Mouse (Mus musculus) intestine, postnatal 0 days (tissue): ENCODE measurements around the gene Smad6. TPM values are rescaled to one million over a fixed set of nuclear protein-coding genes. Genes with fewer than 3 reads are reported as not detected.

Source experiments
- ATAC-seq: fragments of 200-750 bp; cut with Nextera tagmentation; 2 replicates; pipeline ENCODE4 v1.8.0; 2017; ENCODE audit warnings: mild to moderate bottlenecking, moderate TSS enrichment, moderate library complexity
- H3K27ac ChIP-seq: fragments of 300-500 bp; sonication (generic); 2 replicates; pipeline ENCODE4 v1.5.1; 2014; ENCODE audit warnings: mild to moderate bottlenecking, low read depth, low read length, moderate library complexity
- H3K27me3 ChIP-seq: fragments of 300-500 bp; sonication (generic); replicated peaks from 2 replicates; pipeline ENCODE4 v1.6.1; 2014; ENCODE audit warnings: low read length, mixed read lengths; ENCODE audit not compliant: control insufficient read depth, insufficient read depth
- H3K36me3 ChIP-seq: fragments of 300-500 bp; sonication (generic); 2 replicates; pipeline ENCODE4 v1.6.1; 2014; ENCODE audit warnings: mild to moderate bottlenecking, moderate library complexity; ENCODE audit not compliant: control insufficient read depth, insufficient read depth
- H3K4me1 ChIP-seq: fragments of 300-500 bp; sonication (generic); replicated peaks from 2 replicates; pipeline ENCODE4 v1.6.1; 2014; ENCODE audit warnings: antibody characterized with exemption, low read length, mixed read lengths; ENCODE audit not compliant: control insufficient read depth, insufficient read depth
- H3K4me2 ChIP-seq: fragments of 300-500 bp; sonication (generic); replicated peaks from 2 replicates; pipeline ENCODE4 v1.6.1; 2014; ENCODE audit warnings: low read depth, mild to moderate bottlenecking, moderate library complexity
- H3K4me3 ChIP-seq: fragments of 300-500 bp; sonication (generic); 2 replicates; pipeline ENCODE4 v1.5.1; 2014; ENCODE audit warnings: low read depth, low read length
- H3K9ac ChIP-seq: fragments of 300-500 bp; sonication (generic); 2 replicates; pipeline ENCODE4 v1.6.1; 2014; ENCODE audit warnings: mild to moderate bottlenecking, low read depth, low read length
- H3K9me3 ChIP-seq: fragments of 300-500 bp; sonication (generic); 2 replicates; pipeline ENCODE4 v1.6.1; 2016; ENCODE audit warnings: mixed run types; ENCODE audit not compliant: control insufficient read depth
- CTCF ChIP-seq: sonication (generic); IDR thresholded peaks from 2 replicates; pipeline ENCODE4 v1.5.1; 2016; ENCODE audit warnings: low read depth, mild to moderate bottlenecking, control low read depth, antibody characterized with exemption, moderate library complexity
- WGBS: fragments of 180-500 bp; shearing (Covaris S2); extraction: QIAGEN DNeasy Blood & Tissue Kit; methylation state at CpG from one replicate; pipeline ENCODE4 v1.1.7; 2014; 5-methylcytosine and 5-hydroxymethylcytosine counted together
- polyA plus RNA-seq: library from polyadenylated mRNA; unstranded; fragments of >200 nt; fragmentation: Nextera tagmentation; extraction: Ambion mirVana; gene quantifications from 2 replicates; pipeline ENCODE4 v1.2.1, GENCODE M21; 2015

Gene Smad6
- polyA plus RNA-seq, 1 experiment from 2014 or later: 6.1 TPM

GRCm38 (mm10) chr9:63956052-63956451 is 65.8 kb downstream of the Smad6 start:
- H3K4me2 ChIP-seq: no peak overlapping the region
- ATAC-seq: no peak
- no peak overlapping the region for H3K27ac ChIP-seq
- H3K9ac ChIP-seq: no peak overlapping the region
- H3K4me3 ChIP-seq: no peak overlapping the region
- H3K27me3 ChIP-seq: no peaks in the 10 kb centered on the region
- H3K9me3 ChIP-seq: no peaks in the 10 kb centered on the region
- peak; percentile 94 for TF ChIP-seq CTCF
- 44% methylated on average over 9 of the region's 9 CpGs for WGBS
- H3K4me1 ChIP-seq: 0 out of 2 replicates have a peak, but pooled peaks cover 8% of the 10 kb centered on the region
- peaks cover 32% of the 10 kb centered on the region for H3K36me3 ChIP-seq

DNA sequence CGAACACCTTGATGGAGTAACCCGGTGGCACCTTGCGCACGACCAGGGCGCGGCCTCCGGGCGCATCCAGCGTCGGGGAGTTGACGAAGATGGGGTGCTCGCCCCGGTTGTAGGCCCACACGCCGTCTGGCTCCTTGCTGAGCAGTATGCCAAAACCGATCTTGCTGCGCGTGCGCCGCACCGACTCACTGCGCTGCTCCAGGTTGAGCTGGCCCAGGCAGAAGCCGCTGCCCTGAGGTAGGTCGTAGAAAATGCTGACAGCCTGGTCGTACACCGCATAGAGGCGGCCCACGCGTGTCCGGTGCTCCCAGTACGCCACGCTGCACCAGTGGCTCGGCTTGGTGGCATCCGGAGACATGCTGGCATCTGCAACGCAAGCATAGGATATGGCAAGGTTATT is 68.2 kb downstream of the Smad6 start:
- no peak overlapping the region for H3K27ac ChIP-seq
- no peak overlapping the region for H3K4me3 ChIP-seq
- H3K27me3 ChIP-seq: no peaks in the 10 kb centered on the region
- H3K9ac ChIP-seq: no peak overlapping the region
- H3K4me2 ChIP-seq: no peak overlapping the region
- ATAC-seq: no peak
- peaks cover 32% of the 10 kb centered on the region for H3K36me3 ChIP-seq
- WGBS: 85% methylated on average over 35 of the region's 35 CpGs
- no peaks in the 10 kb centered on the region for H3K4me1 ChIP-seq
- TF ChIP-seq CTCF: no peak
- no peaks in the 10 kb centered on the region for H3K9me3 ChIP-seq

GRCm38 (mm10) chr9:63952591-63952990 is 69.3 kb downstream of the Smad6 start:
- no peak for ATAC-seq
- no peak overlapping the region for H3K4me2 ChIP-seq
- H3K4me1 ChIP-seq: no peaks in the 10 kb centered on the region
- H3K9ac ChIP-seq: no peak overlapping the region
- H3K27ac ChIP-seq: no peak overlapping the region
- no peaks in the 10 kb centered on the region for H3K9me3 ChIP-seq
- TF ChIP-seq CTCF: no peak
- no peaks in the 10 kb centered on the region for H3K27me3 ChIP-seq
- peaks cover 30% of the 10 kb centered on the region for H3K36me3 ChIP-seq
- H3K4me3 ChIP-seq: no peak overlapping the region
- 88% methylated on average over 2 of the region's 2 CpGs for WGBS

DNA sequence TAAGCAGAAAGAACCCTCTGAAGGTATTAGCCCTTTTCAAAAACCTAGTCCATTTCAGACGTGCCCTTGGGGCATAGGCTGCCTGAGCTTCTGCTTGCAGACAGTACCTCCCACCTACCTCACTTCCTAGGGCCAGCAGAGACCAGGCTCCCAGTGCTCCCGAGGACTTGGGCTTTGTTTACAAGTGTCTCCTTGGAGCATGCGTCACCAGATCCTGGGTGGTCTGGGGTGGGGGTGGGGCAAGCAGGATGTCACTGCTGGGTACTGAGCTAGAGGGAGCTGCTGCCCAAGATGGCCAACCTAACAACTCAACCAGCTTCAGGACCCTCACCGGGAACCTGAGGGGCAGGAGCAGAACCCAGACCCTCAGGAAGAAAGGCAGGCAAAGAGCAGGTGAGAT is 71.5 kb downstream of the Smad6 start:
- Histone ChIP-seq H3K4me3 (no peak overlapping the region), H3K9me3 (no peaks in the 10 kb centered on the region), H3K9ac (no peak overlapping the region), H3K27ac (no peak overlapping the region; the same call in 1 of the 2 replicates), H3K27me3 (no peaks in the 10 kb centered on the region), H3K4me2 (no peak overlapping the region), H3K36me3 (peaks cover 29% of the 10 kb centered on the region), H3K4me1 (no peaks in the 10 kb centered on the region)
- peak; percentile 39 for TF ChIP-seq CTCF
- WGBS: 31% methylated on average over 4 of the region's 4 CpGs
- ATAC-seq: no peak

GRCm38 (mm10) chr9:63949393-63949792 is 72.5 kb downstream of the Smad6 start:
- 58% methylated on average over 4 of the region's 4 CpGs for WGBS
- H3K4me3 ChIP-seq: no peak overlapping the region
- H3K27ac ChIP-seq: no peak overlapping the region
- peaks cover 27% of the 10 kb centered on the region for H3K36me3 ChIP-seq
- no peaks in the 10 kb centered on the region for H3K4me1 ChIP-seq
- no peaks in the 10 kb centered on the region for H3K9me3 ChIP-seq
- no peak for ATAC-seq
- no peak for TF ChIP-seq CTCF
- H3K4me2 ChIP-seq: no peak overlapping the region
- no peaks in the 10 kb centered on the region for H3K27me3 ChIP-seq
- H3K9ac ChIP-seq: no peak overlapping the region

GRCm38 (mm10) chr9:63942608-63942982 is 79.3 kb downstream of the Smad6 start:
- Histone ChIP-seq H3K9me3 (no peaks in the 10 kb centered on the region), H3K27ac (no peak overlapping the region), H3K9ac (no peak overlapping the region), H3K4me1 (no peaks in the 10 kb centered on the region), H3K4me2 (no peak overlapping the region), H3K4me3 (no peak overlapping the region), H3K27me3 (no peaks in the 10 kb centered on the region), H3K36me3 (no peaks in the 10 kb centered on the region)
- 70% methylated on average over 2 of the region's 2 CpGs for WGBS
- TF ChIP-seq CTCF: no peak
- ATAC-seq: no peak
